Mouse (Mus musculus) ES-Bruce4 (cell line): ENCODE results near the gene Ap1b1.

ENCODE experiments used
- CTCF ChIP-seq: IDR thresholded peaks from one replicate; pipeline ENCODE4 v1.8.1; 2011; ENCODE audit warnings: low read depth, low read length
- EP300 ChIP-seq: IDR thresholded peaks from 2 replicates; pipeline ENCODE4 v1.6.1; 2011; ENCODE audit warnings: low read depth, low read length; ENCODE audit not compliant: insufficient read depth
- POLR2A ChIP-seq: IDR thresholded peaks from one replicate; pipeline ENCODE4 v1.8.1; 2011; ENCODE audit warnings: low read length; ENCODE audit not compliant: insufficient read depth

DNA sequence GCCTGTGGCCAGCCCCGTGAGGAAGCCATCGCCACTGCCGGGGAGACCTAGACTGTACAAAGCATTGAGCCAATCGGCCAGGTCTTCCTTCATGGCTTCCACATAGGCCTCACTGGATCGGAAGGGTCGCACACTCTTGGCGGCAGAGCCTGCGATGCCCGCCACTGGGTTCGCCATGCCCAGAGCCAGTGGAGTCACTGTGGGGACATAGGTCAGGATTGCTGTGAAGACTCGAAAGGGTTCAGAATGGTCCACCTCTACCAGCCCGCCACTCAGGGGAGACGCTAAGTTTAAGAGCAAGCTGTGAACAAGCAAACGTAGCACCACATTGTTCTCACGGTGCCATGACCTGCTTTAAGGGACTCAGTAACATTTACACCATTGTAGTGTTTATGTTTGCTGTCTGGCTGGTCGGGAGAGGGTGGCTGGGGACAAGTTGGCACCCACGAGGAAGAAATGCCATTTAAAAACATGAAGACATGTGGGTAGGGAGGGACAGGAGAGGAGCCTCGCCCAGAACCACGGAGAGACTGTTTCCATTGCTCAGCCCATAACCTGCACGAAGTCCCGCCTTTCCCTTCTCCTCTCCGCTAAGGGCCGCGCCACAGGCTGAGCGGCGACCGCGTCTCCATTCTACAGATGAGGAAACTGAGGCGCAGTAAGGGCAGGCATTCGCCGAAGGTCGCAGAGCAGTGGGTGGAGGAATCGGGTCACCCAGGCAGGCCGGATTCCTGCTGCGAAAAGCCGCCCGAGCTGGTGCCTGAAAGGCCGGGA lies 77.8 kb downstream of the Ap1b1 start:
- TF ChIP-seq CTCF (no peak), POLR2A (no peak), EP300 (no peak)
